Mouse (Mus musculus) brain, embryonic 14.5 days (tissue): ENCODE measurements at regions not wholly inside any gene's neighbourhood (a gene's known extent, or its start where the extent isn't known, plus 50 kb on each side); places are given as distances from the start of the nearest gene placed in this dataset.

Experiments
- CTCF ChIP-seq: fragments of 200-500 bp; IDR thresholded peaks from 2 replicates; pipeline ENCODE4 v1.5.1; 2012; ENCODE audit warnings: inconsistent platforms, mild to moderate bottlenecking, moderate library complexity, borderline replicate concordance; ENCODE audit not compliant: insufficient read depth, insufficient read length; ENCODE audit errors: extremely low read depth
- POLR2A ChIP-seq: fragments of 200-500 bp; IDR thresholded peaks from 2 replicates; pipeline ENCODE4 v1.6.1; 2012; ENCODE audit warnings: mild to moderate bottlenecking, inconsistent platforms, borderline replicate concordance; ENCODE audit not compliant: poor library complexity, insufficient read depth, insufficient read length, severe bottlenecking; ENCODE audit errors: extremely low read depth

DNA sequence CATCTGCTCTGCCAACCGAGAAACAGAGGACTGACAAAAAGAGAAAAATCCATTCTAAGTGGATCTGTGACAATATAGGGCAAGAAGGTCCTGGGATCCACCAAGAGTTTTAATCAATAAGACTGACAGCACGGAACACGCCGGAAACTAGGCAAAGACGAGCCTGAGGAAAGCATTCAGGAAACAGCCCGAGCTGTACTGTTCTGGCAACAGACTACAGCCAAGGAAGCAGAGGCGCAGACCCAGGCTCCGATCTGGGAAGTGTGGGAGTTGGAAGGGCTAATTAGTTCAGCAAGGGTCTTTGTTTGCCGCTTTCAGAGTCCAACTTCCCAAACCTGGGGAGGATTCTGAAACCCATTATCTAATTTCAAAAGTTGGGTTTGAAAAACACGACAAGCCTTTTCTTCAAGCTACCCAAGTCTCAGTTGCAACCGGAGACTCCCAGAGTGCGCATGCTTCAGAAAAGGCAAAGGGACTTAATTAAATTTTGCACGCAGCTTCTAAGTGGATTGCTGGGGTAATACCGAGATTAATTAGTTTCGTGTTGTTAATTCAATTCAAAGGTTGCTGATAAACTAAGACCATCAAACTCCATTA lies 317.4 kb downstream of the Nedd1 start:
- no peak for TF ChIP-seq CTCF
- no peak for TF ChIP-seq POLR2A
